Mouse (Mus musculus): ENCODE data around the gene Gm11563. TPM values are rescaled to one million over a fixed set of nuclear protein-coding genes. Genes with fewer than 3 reads are reported as not detected.

Gene Gm11563
- polyA plus RNA-seq, 1 experiment from 2014 or later = not detected

Other genes starting within 250 kb of the Gm11563 start
- not detected in 2 replicates for gene Krt12, start 236.7 kb downstream of the Gm11563 start, polyA plus RNA-seq (2016; fragmentation: Nextera tagmentation; extraction: Ambion mirVana)
- 0.18 and 0.42 TPM in 2 replicates for gene Krt20, start 220.8 kb downstream of the Gm11563 start, polyA plus RNA-seq (2016; fragmentation: Nextera tagmentation; extraction: Ambion mirVana)
- 0.18 and 0.26 TPM in 2 replicates for gene Krt23, start 165.8 kb downstream of the Gm11563 start, polyA plus RNA-seq (2016; fragmentation: Nextera tagmentation; extraction: Ambion mirVana)
- not detected in 2 replicates for gene Krt39, start 137.6 kb downstream of the Gm11563 start, polyA plus RNA-seq (2016; fragmentation: Nextera tagmentation; extraction: Ambion mirVana)
- not detected in 2 replicates for gene Krt40, start 115.8 kb downstream of the Gm11563 start, polyA plus RNA-seq (2016; fragmentation: Nextera tagmentation; extraction: Ambion mirVana)
- gene Krtap3-3, start 108.1 kb downstream of the Gm11563 start, polyA plus RNA-seq (2016; fragmentation: Nextera tagmentation; extraction: Ambion mirVana) = not detected in 2 replicates
- gene Krtap3-2, start 102.1 kb downstream of the Gm11563 start, polyA plus RNA-seq (2016; fragmentation: Nextera tagmentation; extraction: Ambion mirVana) = not detected in 2 replicates
- gene Gm11939, start 99.5 kb downstream of the Gm11563 start, polyA plus RNA-seq (2016; fragmentation: Nextera tagmentation; extraction: Ambion mirVana) = not detected in 2 replicates
- gene Krtap3-1, start 92.3 kb downstream of the Gm11563 start, polyA plus RNA-seq (2016; fragmentation: Nextera tagmentation; extraction: Ambion mirVana) = not detected in 2 replicates
- not detected in 2 replicates for gene Krtap1-5, start 77.9 kb downstream of the Gm11563 start, polyA plus RNA-seq (2016; fragmentation: Nextera tagmentation; extraction: Ambion mirVana)
- gene Krtap1-4, start 75.3 kb downstream of the Gm11563 start, polyA plus RNA-seq (2016; fragmentation: Nextera tagmentation; extraction: Ambion mirVana) = not detected in 2 replicates
- gene Krtap1-3, start 67.6 kb downstream of the Gm11563 start, polyA plus RNA-seq (2016; fragmentation: Nextera tagmentation; extraction: Ambion mirVana) = not detected in 2 replicates
- gene Krtap9-3, start 60.9 kb downstream of the Gm11563 start, polyA plus RNA-seq (2016; fragmentation: Nextera tagmentation; extraction: Ambion mirVana) = not detected in 2 replicates
- gene Gm11938, start 55.7 kb downstream of the Gm11563 start, polyA plus RNA-seq (2016; fragmentation: Nextera tagmentation; extraction: Ambion mirVana) = not detected in 2 replicates
- not detected in 2 replicates for gene Gm11937, start 48.8 kb downstream of the Gm11563 start, polyA plus RNA-seq (2016; fragmentation: Nextera tagmentation; extraction: Ambion mirVana)
- not detected in 2 replicates for gene Krtap2-4, start 44.1 kb downstream of the Gm11563 start, polyA plus RNA-seq (2016; fragmentation: Nextera tagmentation; extraction: Ambion mirVana)
- not detected in 2 replicates for gene Gm11562, start 38.5 kb downstream of the Gm11563 start, polyA plus RNA-seq (2016; fragmentation: Nextera tagmentation; extraction: Ambion mirVana)
- gene Krtap4-1, start 30.7 kb downstream of the Gm11563 start, polyA plus RNA-seq (2016; fragmentation: Nextera tagmentation; extraction: Ambion mirVana) = not detected in 2 replicates
- not detected in 2 replicates for gene Krtap4-2, start 23.9 kb downstream of the Gm11563 start, polyA plus RNA-seq (2016; fragmentation: Nextera tagmentation; extraction: Ambion mirVana)
- not detected in 2 replicates for gene Krtap4-7, start 14.9 kb downstream of the Gm11563 start, polyA plus RNA-seq (2016; fragmentation: Nextera tagmentation; extraction: Ambion mirVana)
- not detected in 2 replicates for gene Gm11555, start 8.7 kb downstream of the Gm11563 start, polyA plus RNA-seq (2016; fragmentation: Nextera tagmentation; extraction: Ambion mirVana)
- not detected in 2 replicates for gene Krtap4-6, start 7.0 kb upstream of the Gm11563 start, polyA plus RNA-seq (2016; fragmentation: Nextera tagmentation; extraction: Ambion mirVana)
- gene Gm14190, start 31.8 kb upstream of the Gm11563 start, polyA plus RNA-seq (2016; fragmentation: Nextera tagmentation; extraction: Ambion mirVana) = not detected in 2 replicates
- not detected in 2 replicates for gene Gm14180, start 75.3 kb upstream of the Gm11563 start, polyA plus RNA-seq (2016; fragmentation: Nextera tagmentation; extraction: Ambion mirVana)
- not detected in 2 replicates for gene Gm11595, start 114.0 kb upstream of the Gm11563 start, polyA plus RNA-seq (2016; fragmentation: Nextera tagmentation; extraction: Ambion mirVana)
- not detected in 2 replicates for gene Krtap4-8, start 121.7 kb upstream of the Gm11563 start, polyA plus RNA-seq (2016; fragmentation: Nextera tagmentation; extraction: Ambion mirVana)
- not detected in 2 replicates for gene Krtap4-9, start 126.2 kb upstream of the Gm11563 start, polyA plus RNA-seq (2016; fragmentation: Nextera tagmentation; extraction: Ambion mirVana)
- gene Gm11596, start 134.5 kb upstream of the Gm11563 start, polyA plus RNA-seq (2016; fragmentation: Nextera tagmentation; extraction: Ambion mirVana) = not detected in 2 replicates
- gene Gm11569, start 140.0 kb upstream of the Gm11563 start, polyA plus RNA-seq (2016; fragmentation: Nextera tagmentation; extraction: Ambion mirVana) = not detected in 2 replicates
- gene Gm11554, start 145.5 kb upstream of the Gm11563 start, polyA plus RNA-seq (2016; fragmentation: Nextera tagmentation; extraction: Ambion mirVana) = not detected in 2 replicates
- not detected in 2 replicates for gene Krtap4-13, start 150.9 kb upstream of the Gm11563 start, polyA plus RNA-seq (2016; fragmentation: Nextera tagmentation; extraction: Ambion mirVana)
- not detected in 2 replicates for gene Gm11564, start 156.7 kb upstream of the Gm11563 start, polyA plus RNA-seq (2016; fragmentation: Nextera tagmentation; extraction: Ambion mirVana)
- not detected in 2 replicates for gene 2300003K06Rik, start 179.1 kb upstream of the Gm11563 start, polyA plus RNA-seq (2016; fragmentation: Nextera tagmentation; extraction: Ambion mirVana)
- not detected in 2 replicates for gene Krtap4-16, start 192.6 kb upstream of the Gm11563 start, polyA plus RNA-seq (2016; fragmentation: Nextera tagmentation; extraction: Ambion mirVana)
- gene Gm11568, start 199.0 kb upstream of the Gm11563 start, polyA plus RNA-seq (2016; fragmentation: Nextera tagmentation; extraction: Ambion mirVana) = not detected in 2 replicates
- not detected in 2 replicates for gene Gm11559, start 205.5 kb upstream of the Gm11563 start, polyA plus RNA-seq (2016; fragmentation: Nextera tagmentation; extraction: Ambion mirVana)
- gene Krtap9-1, start 214.4 kb upstream of the Gm11563 start, polyA plus RNA-seq (2016; fragmentation: Nextera tagmentation; extraction: Ambion mirVana) = not detected in 2 replicates
- gene Gm11567, start 220.2 kb upstream of the Gm11563 start, polyA plus RNA-seq (2016; fragmentation: Nextera tagmentation; extraction: Ambion mirVana) = not detected in 2 replicates
- not detected in 2 replicates for gene Krtap31-1, start 249.0 kb upstream of the Gm11563 start, polyA plus RNA-seq (2016; fragmentation: Nextera tagmentation; extraction: Ambion mirVana)